Mouse (Mus musculus): ENCODE data around the gene Rasgef1b.

Rasgef1b gene

DNA sequence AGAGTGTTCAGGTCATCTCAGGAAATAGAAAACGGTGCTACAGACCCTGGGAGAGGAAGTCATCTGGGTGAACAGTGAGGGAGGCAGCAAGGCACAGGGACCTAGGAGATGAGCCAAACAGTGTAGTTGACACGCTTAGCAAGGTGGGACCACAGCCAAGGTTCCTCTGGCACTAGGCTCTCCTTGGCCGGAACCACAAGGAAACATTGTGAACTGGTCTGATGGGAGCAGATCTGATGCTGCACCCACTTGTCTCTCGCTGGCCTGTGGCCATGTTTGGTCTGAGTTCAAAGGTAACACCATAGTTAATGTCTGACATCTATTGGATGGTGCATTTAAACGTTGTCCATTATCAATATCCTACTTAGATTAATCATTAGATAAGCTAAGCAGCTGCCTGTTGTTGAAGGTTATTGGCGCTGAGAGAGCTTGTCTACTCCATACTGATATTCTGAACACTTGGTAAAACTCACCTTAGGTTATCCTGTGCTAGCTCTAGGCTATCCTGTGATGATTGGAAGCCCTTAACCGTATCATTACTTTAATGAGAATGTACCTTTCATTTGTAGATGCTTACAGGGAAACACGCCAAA is 380.5 kb downstream of the Rasgef1b start:
- DNase-seq = no peak

DNA sequence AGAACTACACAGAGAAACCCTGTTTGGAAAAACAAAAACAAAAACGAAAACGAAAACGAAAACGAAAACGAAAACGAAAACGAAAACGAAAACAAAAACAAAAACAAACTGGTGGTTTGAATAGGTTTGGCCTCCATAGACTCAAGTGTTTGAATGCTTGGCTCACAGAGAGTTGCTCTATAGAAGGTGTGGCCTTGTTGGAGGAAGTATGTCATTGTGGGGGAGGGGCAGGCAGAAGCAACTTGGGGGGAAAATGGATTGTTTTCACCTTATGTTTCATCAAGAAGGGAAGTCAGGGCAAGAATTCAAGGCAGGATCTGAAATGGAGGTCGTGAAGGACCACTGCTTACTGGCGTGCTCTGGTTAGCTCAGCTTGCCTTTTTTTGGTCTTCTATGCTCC is 386.3 kb downstream of the Rasgef1b start:
- DNase-seq = no peak

DNA sequence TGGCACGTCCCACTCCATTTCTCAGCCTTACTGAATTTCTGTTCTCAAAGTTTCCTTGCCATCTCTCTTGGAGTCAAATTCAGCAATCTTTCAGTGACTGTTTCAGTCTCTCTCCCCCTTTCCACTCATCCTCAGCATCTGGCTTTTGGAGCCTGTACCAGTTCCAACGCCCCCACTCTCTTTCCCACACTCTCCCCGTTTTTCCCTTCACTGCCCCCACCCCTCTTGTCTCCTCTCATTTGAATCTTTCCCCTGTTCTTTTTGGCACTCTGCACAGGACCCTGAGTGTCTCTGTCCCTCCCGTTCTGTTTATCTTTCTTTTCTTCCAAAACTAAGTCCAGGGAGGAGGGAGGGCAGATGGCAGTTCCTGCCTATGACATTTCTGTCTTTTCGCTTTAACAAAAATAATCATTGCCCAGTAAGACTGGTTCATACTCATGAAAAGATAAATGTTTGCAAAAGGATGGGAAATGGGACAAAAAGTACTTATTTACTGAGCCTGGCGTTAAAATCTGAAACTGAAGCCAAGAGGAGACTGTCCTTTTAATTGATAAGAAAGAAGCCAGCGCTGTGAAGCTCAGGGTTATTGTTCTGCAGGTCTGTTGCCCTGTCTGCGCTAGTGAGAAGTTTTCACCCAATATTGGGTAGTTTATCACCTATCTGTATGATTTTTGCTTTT is 388.4 kb downstream of the Rasgef1b start:
- no peak for DNase-seq

DNA sequence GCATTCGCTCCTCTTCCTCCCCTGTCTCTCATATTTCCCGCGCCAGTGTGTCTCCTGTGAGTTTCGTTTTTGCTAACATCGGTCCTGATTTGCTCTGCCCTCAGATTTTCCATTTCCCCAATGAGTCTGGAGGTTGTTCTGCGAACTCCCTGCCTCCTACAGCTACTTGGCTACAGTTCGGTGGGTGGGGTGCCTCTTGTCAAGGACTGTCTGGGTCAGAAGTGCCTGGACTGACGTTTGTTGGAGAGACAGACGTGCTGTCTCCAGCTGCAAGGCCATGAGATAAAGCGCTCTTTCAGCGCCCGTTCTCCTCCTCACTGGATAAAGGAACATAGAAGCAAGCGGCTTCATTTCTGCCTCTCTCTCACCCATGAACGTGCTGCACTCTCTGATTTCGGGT is 389.1 kb downstream of the Rasgef1b start:
- DNase-seq = no peak

DNA sequence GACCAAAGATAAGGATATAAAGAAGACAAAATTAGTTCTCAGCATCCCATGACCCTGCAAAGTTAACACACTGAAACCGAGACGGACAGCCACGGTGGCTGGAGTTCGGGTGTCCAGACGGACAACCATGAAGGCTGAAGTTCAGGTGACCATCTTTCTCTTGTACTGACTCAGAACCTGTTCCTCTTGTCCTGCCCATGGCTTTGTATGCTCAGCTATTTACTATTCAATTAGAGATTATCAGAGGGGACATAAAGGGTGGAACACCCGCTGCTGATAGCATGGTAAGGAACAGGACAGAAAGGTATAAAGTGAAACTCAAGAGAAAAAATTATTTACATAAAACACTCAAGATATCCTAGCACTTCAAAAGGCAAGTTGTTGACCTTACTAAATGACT is 390.0 kb downstream of the Rasgef1b start:
- no peak for DNase-seq

DNA sequence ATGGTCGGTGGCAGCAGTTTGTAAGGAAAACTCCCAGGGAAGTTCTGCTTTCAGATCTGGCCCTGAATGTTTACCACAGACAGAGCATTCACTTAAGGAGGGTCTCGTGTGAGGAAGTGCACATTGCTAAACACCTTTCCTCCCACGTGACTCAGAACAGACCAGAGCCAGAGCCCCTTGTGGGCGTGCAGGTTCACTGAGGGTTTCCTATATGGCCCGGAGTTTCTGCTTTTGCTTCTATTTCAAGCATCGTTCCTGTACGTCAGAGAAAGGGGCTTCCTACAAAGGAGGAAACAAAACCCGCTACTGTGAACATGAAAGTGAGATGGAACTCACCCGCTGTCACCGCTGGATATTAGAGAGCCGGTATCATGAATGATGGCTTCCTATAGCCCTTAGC is 392.4 kb downstream of the Rasgef1b start:
- DNase-seq = no peak

DNA sequence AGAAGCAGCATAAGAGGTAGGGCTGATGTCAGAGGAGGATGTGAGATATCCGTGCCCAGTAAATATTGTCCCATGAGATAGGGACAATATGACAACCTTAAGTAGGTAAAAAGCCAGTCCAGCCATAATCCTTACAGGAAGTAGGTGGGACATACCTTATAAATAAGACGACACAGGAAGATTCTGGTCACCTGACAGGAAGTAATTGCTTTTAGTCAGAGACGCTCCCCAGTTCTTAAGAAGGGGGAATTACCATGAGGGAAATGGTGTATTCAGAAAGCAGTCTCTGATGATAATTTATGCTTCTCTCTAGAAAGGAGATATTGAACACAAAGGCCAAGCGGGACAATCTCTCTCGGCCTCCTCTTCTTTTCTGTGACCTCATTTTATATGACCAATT is 394.8 kb downstream of the Rasgef1b start:
- DNase-seq = no peak

DNA sequence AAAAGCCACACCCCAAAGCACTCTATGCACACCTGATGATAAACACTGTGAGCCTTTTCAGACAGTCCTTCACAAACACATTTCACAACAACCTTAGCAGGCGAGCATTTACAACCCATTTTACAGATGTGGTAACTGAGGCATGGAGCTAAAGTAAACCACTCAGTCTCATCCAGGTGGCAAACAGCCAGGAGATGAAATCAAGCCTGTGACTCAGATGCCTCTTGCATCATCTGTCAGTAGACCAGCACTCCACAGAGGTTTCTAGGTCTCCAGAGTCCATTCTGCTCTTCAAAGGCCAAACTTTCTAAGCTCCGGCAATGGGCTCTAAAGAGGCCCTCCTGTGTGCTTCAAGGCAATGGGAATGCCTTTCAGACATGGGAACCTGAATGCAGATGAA is 396.8 kb downstream of the Rasgef1b start:
- DNase-seq = no peak

DNA sequence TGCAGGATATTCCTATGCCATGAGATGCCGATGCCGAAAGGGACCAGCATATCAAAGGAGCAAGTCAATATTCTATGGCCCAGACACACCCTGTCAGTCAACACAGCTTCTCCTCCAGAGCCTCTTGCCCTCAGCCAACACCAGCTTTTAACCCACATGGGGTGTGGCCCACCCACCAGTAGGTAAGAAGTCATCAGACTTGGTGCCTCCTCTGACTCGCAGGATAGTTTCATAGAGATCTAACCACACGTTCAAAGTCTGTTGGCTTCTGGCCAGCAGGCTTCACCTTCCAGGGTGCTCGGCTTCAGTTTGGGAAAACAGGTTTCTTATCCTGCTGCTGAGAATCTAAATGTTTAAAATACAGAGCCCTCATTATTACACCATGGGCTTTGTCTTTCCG is 399.8 kb downstream of the Rasgef1b start:
- no peak for DNase-seq

DNA sequence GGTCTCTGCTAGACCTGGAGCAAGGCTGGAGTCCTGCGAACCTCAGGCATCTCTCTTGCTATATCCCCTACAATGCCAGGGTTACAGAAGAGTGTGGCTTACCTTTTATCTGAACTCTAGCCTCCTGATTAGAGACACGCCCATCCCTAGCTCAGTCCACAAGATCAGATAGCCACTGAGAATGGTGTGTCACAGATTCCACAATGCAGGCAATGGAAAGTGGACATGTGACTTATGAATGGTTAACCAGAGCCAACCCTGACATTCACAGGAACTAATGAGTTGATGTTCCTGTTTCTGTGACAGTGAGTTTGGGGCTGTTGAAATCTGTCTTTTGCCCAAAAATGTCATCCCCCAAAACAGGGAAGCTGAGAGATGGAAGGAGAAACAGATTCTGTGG is 401.8 kb downstream of the Rasgef1b start:
- no peak for DNase-seq

DNA sequence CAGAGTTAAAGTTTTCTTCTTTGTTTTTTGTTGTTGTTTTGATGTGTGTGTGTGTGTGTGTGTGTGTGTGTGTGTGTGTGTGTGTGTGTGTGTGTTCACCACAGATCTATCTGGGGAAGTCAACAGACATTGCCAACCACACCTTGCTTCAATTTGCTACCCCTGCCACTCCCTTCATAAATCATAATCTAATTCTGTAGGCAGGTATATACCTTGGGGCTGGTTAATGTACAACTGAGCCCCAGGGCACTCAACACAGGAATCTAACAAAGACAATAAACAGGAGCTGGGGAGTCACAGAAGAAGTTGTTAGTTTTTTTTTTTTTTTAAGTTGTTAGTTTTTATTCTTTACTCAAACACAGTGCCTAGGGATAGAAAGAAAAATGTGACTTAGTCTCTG is 403.6 kb downstream of the Rasgef1b start:
- no peak for DNase-seq

DNA sequence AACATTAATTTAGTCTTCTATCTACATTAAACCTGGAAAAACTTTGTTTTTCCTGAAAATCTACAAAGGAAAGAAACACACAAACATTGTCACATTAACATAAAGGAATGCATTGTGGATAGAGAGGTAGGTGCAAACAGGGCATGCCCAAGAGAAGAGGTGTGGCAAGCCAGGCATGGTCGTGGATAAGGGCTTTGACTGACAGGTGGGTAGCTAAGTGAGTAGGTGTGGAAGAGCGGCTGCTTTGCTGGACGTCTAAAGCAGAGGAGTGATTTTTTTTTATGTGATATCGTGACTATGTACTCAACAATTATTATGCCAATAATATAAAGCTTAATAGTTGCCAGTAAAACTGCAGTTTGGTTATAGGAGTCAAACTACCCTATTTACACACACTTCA is 408.1 kb downstream of the Rasgef1b start:
- DNase-seq = no peak

DNA sequence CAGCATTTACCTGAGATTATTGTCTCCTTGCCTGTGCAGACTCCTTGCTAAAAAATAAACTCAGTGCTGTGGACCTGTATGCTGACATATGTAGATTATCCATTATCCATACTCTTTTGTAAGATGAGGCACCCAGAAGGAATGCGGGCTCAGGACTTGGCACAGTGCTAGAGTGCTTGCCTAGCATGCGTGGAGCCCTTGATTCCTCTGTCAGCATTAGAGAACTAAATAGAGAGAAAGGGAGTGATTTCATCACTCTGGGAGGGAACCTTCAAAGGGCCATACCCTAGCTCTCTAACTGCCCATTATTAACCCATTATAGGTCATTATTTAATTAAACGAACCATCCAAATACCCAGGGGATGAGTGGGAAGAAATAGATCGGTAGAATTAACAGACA is 430.9 kb downstream of the Rasgef1b start:
- DNase-seq = no peak

DNA sequence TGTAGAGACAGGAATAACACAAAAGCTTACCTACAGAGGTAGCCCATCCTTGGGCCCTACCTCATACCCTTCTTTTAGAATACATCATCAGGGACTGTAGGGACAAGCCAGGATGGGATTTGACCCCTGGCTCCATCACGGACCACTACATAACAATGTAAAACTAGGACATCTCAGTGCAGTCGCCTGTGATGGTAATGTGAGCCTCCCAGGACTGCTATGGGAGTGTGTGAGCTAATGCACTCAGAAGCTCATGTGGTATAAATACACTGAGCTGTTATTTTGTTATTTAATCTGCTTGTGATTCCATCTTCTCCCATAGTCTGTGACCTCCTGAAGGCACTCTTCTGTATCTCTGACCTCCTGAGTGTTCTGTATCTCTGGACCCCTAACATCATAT is 432.5 kb downstream of the Rasgef1b start:
- DNase-seq = no peak

DNA sequence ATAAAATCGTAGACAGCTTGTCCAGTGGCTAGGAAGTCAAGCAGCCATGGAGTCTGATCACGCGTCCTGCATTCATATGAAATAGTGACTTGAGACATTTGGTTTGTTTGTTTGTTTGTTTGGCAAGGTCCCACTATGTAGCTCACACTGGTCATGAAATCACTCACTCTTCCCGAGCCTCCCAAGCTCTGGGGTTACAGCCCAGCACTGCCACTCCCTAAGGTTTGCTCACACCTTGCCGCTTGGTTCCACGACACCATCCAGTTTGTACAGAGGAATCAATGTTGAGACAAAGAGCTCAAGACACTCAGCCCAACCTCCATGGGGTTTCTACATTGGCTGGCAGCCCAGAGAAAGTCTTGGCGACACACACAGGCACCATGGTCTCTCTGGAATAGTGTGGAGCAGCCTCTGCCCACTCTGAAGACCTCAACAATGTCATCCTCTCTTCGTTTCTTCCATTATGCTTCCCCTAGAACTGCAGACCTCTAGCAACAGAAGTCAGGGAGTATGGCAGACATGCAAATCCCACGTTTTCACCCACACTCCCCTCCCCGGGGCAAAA is 436.5 kb downstream of the Rasgef1b start:
- DNase-seq = no peak

DNA sequence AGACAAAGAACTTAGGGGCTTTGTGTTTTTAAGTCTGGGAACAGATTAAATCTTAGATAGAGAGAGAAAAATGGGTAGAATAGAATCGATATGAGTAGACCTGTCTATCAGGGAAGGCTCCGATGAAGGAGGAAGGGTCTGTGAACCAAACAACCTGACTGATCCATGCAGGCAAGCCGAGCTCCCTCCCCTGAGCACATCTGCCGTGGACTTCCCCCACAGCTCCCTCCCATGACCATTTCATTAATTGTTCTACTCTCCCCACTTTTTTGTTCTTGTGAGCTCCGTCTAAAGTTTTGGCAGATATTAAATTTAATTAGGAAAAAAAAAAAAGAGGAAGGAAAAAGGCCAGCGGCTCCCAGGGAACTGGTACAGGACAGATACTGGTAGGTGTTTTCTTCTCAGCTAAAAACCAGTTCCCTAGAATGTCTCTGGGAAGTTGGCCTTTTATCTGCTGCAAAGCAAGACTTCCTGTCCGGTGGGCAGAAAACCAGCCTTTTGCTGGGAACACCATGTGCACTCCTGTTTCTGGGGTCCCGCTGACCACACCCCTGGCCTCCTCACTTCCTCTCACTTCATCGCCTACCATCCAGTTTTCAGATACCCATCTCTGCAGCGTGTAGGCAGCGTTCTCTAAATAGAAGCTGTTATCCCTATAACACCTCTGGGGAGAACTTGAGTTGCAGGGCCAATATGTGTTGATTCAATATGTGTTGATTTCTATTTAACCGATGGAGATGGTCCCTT is 437.6 kb downstream of the Rasgef1b start:
- no peak for DNase-seq

DNA sequence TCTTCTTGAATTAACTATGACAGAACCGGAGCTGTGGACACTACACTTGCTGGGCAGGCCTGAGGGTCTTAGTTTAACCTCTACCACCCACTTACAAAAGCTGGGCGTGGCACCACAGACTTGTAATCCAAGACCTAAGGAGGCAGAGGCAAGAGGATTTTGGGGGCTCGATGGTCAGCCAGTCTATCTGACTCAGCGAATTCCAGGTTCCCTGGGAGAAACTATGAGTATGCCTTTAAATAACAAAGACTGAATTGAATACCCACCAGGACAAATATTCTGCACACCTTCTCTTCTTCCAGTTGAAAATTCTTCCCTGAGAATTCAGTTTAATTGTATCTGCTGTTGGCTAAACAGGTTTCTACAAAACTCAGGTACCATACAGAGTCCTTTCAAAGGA is 440.6 kb downstream of the Rasgef1b start:
- no peak for DNase-seq

DNA sequence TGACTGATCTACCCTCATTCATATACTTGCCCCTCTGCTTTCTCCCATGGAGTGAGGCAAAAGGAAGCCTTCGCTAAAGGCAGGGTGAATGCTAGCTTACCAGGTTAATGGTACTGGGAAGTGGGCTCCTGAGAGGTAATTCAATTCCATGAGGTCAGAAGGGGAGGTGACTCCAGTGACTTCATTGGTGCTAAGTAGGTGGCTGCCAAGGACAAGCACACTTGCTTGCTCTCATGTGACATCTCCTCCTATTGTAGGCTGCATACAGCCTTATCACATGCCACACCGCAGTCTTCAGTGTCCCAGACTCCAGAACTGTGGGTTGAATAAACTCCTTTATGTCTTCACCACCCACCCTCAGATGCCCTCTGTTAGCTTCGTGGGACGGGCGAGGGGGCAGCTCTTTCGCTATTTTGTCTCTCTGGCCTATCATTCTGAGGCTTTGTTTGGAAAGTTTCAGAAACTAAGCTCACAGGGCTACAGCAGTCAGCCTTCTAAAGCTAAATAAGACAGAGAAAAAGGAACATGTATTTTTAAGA is 441.1 kb downstream of the Rasgef1b start:
- DNase-seq = no peak

DNA sequence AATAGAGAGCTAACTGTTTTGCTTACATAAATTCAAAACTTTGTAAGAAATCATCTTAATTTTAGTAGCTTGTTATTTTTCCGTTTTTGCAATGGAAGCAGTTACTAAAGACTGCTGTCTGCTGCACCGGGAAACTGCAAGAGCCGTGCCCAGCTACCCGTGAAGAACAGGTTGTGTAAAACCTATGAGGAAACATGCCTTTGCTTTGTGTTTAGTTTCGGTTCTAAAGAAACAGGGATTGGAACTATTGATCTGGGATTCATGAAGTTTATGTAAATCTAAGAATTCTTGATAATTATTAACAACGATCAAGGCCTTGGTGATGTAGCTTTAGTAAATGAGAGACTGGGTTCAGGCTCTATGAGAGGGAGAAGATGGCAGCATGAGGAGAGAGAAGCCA is 442.3 kb downstream of the Rasgef1b start:
- DNase-seq = no peak

DNA sequence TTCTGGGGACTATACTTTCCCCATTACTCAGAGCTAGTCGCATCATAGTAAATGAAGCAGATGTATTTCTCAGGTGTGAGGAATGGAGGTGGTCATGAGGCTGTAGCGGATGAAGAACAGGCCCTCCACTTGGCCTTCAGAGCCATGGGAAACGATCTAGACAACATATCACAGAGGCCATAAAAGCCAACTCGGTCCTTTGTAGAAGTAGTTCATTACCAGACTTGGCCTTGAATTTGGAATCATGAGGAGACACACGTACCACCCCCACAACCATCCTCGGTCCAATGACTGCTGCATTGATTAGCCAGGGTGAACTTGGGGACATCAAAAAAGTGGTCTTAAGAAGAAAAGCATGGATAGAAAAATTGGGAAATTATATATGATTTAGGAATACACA is 442.8 kb downstream of the Rasgef1b start:
- no peak for DNase-seq

DNA sequence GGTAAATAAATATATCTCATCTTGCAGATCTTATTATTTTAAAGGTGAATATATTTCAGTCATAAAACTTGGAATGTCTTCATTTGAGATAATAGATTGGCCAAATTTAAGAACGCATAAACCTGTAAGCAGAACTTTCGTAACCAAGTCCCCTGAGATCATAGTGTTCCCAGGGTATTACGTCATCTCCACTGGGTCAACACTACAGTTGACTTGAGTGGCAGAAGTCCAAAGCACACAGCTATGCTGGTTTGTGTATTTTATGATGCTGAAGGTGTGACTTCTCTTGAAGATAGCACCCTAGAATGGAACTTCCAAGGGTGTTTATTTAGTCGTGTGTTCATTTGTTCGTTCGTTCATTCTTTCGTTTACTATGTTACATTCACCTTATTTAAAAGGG is 444.5 kb downstream of the Rasgef1b start:
- no peak for DNase-seq

DNA sequence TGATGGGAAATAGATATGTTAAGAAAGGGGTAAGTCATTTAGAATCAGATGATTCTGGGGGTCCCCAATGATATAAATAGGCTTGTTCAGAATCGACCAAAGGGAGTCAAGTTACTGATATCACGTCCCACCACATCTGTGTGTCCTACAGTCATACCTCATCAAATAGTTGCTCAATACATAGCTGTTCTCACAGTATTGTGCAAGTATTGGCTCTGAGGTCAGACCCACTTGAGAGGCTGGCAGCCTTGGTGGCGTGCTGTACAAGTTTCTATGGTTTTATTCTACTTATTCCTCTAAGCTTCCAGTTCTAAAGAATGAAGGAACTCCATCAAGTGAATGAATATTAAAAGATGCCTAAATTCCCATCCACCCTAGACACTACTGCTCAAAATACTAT is 445.2 kb downstream of the Rasgef1b start:
- DNase-seq = no peak

DNA sequence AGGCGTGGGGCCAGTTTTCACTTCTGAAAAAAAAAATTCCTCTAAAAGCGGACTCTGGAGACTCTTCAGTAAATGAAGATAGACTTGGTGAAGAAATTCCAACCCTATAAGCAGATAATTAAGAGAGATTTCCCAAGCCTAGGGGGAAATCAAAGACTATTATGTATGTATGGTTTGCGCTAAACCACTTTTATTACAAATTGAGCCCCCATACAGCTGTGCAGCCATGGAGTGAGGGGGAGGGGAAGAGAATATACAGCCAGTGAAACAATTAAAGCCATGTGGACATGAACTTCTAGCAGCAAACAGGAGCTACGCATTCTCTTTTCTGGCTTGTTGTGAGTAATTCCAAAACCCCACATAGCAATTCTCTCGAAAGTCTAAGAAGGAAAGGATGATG is 448.3 kb downstream of the Rasgef1b start:
- peak; percentile 18 for DNase-seq

Data from embryo, embryonic 11 days (tissue).